Mouse (Mus musculus) CD4-positive, CD25-positive, alpha-beta regulatory T cell, adult 4 months (primary cell): ENCODE measurements at regions not wholly inside any gene's neighbourhood (a gene's known extent, or its start where the extent isn't known, plus 50 kb on each side); places are given as distances from the start of the nearest gene placed in this dataset.

Experiments used
- ATAC-seq: one replicate; pipeline ENCODE4 v1.8.0; 2017

- no peak for ATAC-seq
Measured at GRCm38 (mm10) chr13:63700747-63701146, 114.3 kb upstream of the Ercc6l2 start.

GRCm38 (mm10) chr13:63701199-63702175, 113.6 kb upstream of the Ercc6l2 start:
- ATAC-seq: peak; percentile 45

GRCm38 (mm10) chr13:63708567-63708966, 106.5 kb upstream of the Ercc6l2 start:
- ATAC-seq: no peak

- no peak for ATAC-seq
Measured at GRCm38 (mm10) chr13:63713137-63713536, 101.9 kb upstream of the Ercc6l2 start.

- no peak for ATAC-seq
Measured at GRCm38 (mm10) chr13:63716498-63716897, 98.5 kb upstream of the Ercc6l2 start.

- ATAC-seq: no peak
Measured at GRCm38 (mm10) chr13:63717249-63717648, 97.8 kb upstream of the Ercc6l2 start.

- no peak for ATAC-seq
Measured at GRCm38 (mm10) chr13:63718782-63719181, 96.3 kb upstream of the Ercc6l2 start.

- no peak for ATAC-seq
Measured at GRCm38 (mm10) chr13:63719351-63720207, 95.5 kb upstream of the Ercc6l2 start.

GRCm38 (mm10) chr13:63720610-63721009, 94.4 kb upstream of the Ercc6l2 start:
- no peak for ATAC-seq

GRCm38 (mm10) chr13:63721011-63721625, 93.9 kb upstream of the Ercc6l2 start:
- no peak for ATAC-seq

- no peak for ATAC-seq
Measured at GRCm38 (mm10) chr13:63724293-63724692, 90.7 kb upstream of the Ercc6l2 start.

- no peak for ATAC-seq
Measured at GRCm38 (mm10) chr13:63724843-63725582, 90.0 kb upstream of the Ercc6l2 start.

GRCm38 (mm10) chr13:63726035-63726434, 89.0 kb upstream of the Ercc6l2 start:
- no peak for ATAC-seq

GRCm38 (mm10) chr13:63726509-63726908, 88.5 kb upstream of the Ercc6l2 start:
- no peak for ATAC-seq

GRCm38 (mm10) chr13:63735739-63736138, 79.3 kb upstream of the Ercc6l2 start:
- no peak for ATAC-seq

- ATAC-seq: no peak
Measured at GRCm38 (mm10) chr13:63741879-63742278, 73.2 kb upstream of the Ercc6l2 start.

- no peak for ATAC-seq
Measured at GRCm38 (mm10) chr13:63748788-63749187, 66.3 kb upstream of the Ercc6l2 start.

GRCm38 (mm10) chr13:63749997-63750396, 65.0 kb upstream of the Ercc6l2 start:
- ATAC-seq: no peak

- ATAC-seq: no peak
Measured at GRCm38 (mm10) chr13:63751196-63751595, 63.8 kb upstream of the Ercc6l2 start.

- no peak for ATAC-seq
Measured at GRCm38 (mm10) chr13:63757061-63757460, 58.0 kb upstream of the Ercc6l2 start.

- ATAC-seq: no peak
Measured at GRCm38 (mm10) chr13:63761542-63761941, 53.5 kb upstream of the Ercc6l2 start.
